Mouse (Mus musculus): ENCODE results near the gene Pttg1ip. TPM values are rescaled to one million over a fixed set of nuclear protein-coding genes. Genes with fewer than 3 reads are reported as not detected.
A peak's percentile ranks its signal among the peaks of the same experiment; 100 is the strongest.

Pttg1ip gene
- polyA plus RNA-seq, 1 experiment from 2014 or later: 71.8 TPM

GRCm38 (mm10) chr10:77589749-77590148, 8.2 kb downstream of the Pttg1ip start:
- Histone ChIP-seq H3K27ac (replicated peaks; ENCODE audit: low read depth, low read length) (no peak overlapping the region), H3K4me2 (ENCODE audit: low read length) (no peak overlapping the region), H3K36me3 (ENCODE audit: control insufficient read depth, insufficient read depth, low read length) (peaks cover 66% of the 10 kb centered on the region), H3K4me3 (replicated peaks; ENCODE audit: low read depth, low read length) (no peak overlapping the region), H3K27me3 (ENCODE audit: control insufficient read depth, insufficient read depth, low read length) (no peaks in the 10 kb centered on the region), H3K9ac (replicated peaks; ENCODE audit: low read length) (no peak overlapping the region), H3K4me1 (ENCODE audit: control insufficient read depth, insufficient read depth, low read length) (no peaks in the 10 kb centered on the region), H3K9me3 (ENCODE audit: control insufficient read depth, low read length) (no peaks in the 10 kb centered on the region)
- 79% methylated on average over 8 of the region's 8 CpGs for WGBS
- no peak for ATAC-seq (ENCODE audit: low FRiP score, low TSS enrichment)
- no peak for DNase-seq

DNA sequence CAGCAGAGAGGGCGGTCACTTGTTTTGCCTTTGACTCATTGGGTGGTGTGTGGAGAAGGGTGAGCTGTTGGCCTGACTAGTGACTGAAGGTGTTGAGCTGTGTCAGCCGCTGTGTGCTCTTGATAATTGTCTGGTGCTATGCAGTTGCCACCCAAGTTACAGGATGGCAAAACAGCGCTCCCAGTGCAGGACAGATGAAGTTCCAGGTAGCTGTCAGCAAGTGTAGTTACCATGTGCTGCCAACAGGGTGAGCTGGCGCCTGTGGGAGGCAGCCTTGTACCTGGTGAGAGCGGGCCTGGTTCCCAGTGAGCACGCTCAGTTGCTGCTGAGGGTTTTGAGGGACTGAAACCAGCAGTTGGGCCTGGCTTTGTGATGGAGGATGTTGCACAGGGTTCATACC, 9.3 kb downstream of the Pttg1ip start:
- no peak overlapping the region for H3K4me2 ChIP-seq (ENCODE audit: low read length)
- WGBS: 39% methylated on average over 6 of the region's 6 CpGs
- no peaks in the 10 kb centered on the region for H3K9me3 ChIP-seq (ENCODE audit: control insufficient read depth, low read length)
- H3K27me3 ChIP-seq (ENCODE audit: control insufficient read depth, insufficient read depth, low read length): no peaks in the 10 kb centered on the region
- H3K27ac ChIP-seq (replicated peaks; ENCODE audit: low read depth, low read length): no peak overlapping the region
- no peaks in the 10 kb centered on the region for H3K4me1 ChIP-seq (ENCODE audit: control insufficient read depth, insufficient read depth, low read length)
- peak; percentile 59 for DNase-seq
- H3K9ac ChIP-seq (replicated peaks; ENCODE audit: low read length): no peak overlapping the region
- ATAC-seq (ENCODE audit: low FRiP score, low TSS enrichment): peak; percentile 20; the same call in 1 of the 2 replicates
- H3K36me3 ChIP-seq (ENCODE audit: control insufficient read depth, insufficient read depth, low read length): peaks cover 77% of the 10 kb centered on the region
- H3K4me3 ChIP-seq (replicated peaks; ENCODE audit: low read depth, low read length): no peak overlapping the region

GRCm38 (mm10) chr10:77591546-77591945, 10.0 kb downstream of the Pttg1ip start:
- Histone ChIP-seq H3K36me3 (ENCODE audit: control insufficient read depth, insufficient read depth, low read length) (peaks cover 84% of the 10 kb centered on the region), H3K27me3 (ENCODE audit: control insufficient read depth, insufficient read depth, low read length) (no peaks in the 10 kb centered on the region), H3K4me1 (ENCODE audit: control insufficient read depth, insufficient read depth, low read length) (no peaks in the 10 kb centered on the region), H3K4me3 (replicated peaks; ENCODE audit: low read depth, low read length) (no peak overlapping the region), H3K27ac (replicated peaks; ENCODE audit: low read depth, low read length) (no peak overlapping the region), H3K4me2 (ENCODE audit: low read length) (no peak overlapping the region), H3K9me3 (ENCODE audit: control insufficient read depth, low read length) (no peaks in the 10 kb centered on the region), H3K9ac (replicated peaks; ENCODE audit: low read length) (no peak overlapping the region)
- no peak for ATAC-seq (ENCODE audit: low FRiP score, low TSS enrichment)
- WGBS: 85% methylated on average over 6 of the region's 6 CpGs
- DNase-seq: no peak

DNA sequence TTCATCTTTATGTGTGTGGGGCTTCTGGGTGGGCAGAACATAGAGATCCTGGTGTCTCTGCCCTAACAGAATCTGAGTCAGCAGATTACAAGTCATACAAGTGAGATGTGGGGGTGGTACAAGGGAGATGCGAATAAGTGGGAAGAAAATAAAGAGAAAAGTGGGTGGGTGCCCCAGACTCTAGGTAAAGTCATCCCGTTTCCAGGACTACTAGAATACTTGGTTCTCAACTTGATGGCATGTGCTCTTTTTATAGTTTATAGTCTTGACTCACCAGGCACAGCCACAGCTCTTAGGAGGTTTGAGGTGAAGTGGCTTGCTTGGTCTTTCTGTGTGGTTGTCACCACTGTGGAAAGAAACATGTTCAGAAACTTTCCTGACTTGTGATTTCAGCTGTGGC, 14.5 kb downstream of the Pttg1ip start:
- H3K4me1 ChIP-seq (ENCODE audit: control insufficient read depth, insufficient read depth, low read length): no peaks in the 10 kb centered on the region
- no peak overlapping the region for H3K4me2 ChIP-seq (ENCODE audit: low read length)
- peaks cover 82% of the 10 kb centered on the region for H3K36me3 ChIP-seq (ENCODE audit: control insufficient read depth, insufficient read depth, low read length)
- no peak overlapping the region for H3K4me3 ChIP-seq (replicated peaks; ENCODE audit: low read depth, low read length)
- H3K27me3 ChIP-seq (ENCODE audit: control insufficient read depth, insufficient read depth, low read length): no peaks in the 10 kb centered on the region
- DNase-seq (no peak), ATAC-seq (ENCODE audit: low FRiP score, low TSS enrichment) (no peak)
- H3K27ac ChIP-seq (replicated peaks; ENCODE audit: low read depth, low read length): no peak overlapping the region
- WGBS: 88% methylated on average over 2 of the region's 2 CpGs
- H3K9ac ChIP-seq (replicated peaks; ENCODE audit: low read length): no peak overlapping the region
- H3K9me3 ChIP-seq (ENCODE audit: control insufficient read depth, low read length): no peaks in the 10 kb centered on the region

GRCm38 (mm10) chr10:77603021-77603420, 21.5 kb downstream of the Pttg1ip start:
- no peaks in the 10 kb centered on the region for H3K9me3 ChIP-seq (ENCODE audit: control insufficient read depth, low read length)
- no peak overlapping the region for H3K4me3 ChIP-seq (replicated peaks; ENCODE audit: low read depth, low read length)
- H3K4me2 ChIP-seq (ENCODE audit: low read length): no peak overlapping the region
- 53% methylated on average over 4 of the region's 4 CpGs for WGBS
- H3K4me1 ChIP-seq (ENCODE audit: control insufficient read depth, insufficient read depth, low read length): peaks cover 12% of the 10 kb centered on the region
- DNase-seq (no peak), ATAC-seq (ENCODE audit: low FRiP score, low TSS enrichment) (no peak)
- H3K27ac ChIP-seq (replicated peaks; ENCODE audit: low read depth, low read length): no peak overlapping the region
- H3K36me3 ChIP-seq (ENCODE audit: control insufficient read depth, insufficient read depth, low read length): peaks cover 16% of the 10 kb centered on the region
- no peaks in the 10 kb centered on the region for H3K27me3 ChIP-seq (ENCODE audit: control insufficient read depth, insufficient read depth, low read length)
- no peak overlapping the region for H3K9ac ChIP-seq (replicated peaks; ENCODE audit: low read length)

DNA sequence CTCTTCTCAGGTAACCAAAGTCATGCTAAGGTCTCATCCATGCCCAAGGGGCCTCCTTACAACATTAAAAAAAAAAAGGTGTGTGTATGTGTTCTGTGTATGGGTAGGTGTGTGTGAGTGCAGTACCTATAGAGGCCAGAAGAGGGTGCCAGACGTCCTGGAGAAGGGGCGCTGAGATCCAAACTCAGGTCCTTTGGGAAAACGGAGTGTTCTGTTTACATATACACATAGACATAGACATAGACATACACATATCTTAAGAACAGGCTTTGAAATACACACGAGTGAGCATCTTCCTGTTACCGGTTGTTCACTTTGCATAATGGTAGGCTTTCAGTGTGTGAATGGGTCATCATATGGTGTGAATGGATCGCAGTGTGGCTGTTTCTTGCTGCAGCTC, 22.6 kb downstream of the Pttg1ip start:
- 92% methylated on average over 6 of the region's 6 CpGs for WGBS
- Histone ChIP-seq H3K27ac (replicated peaks; ENCODE audit: low read depth, low read length) (no peak overlapping the region), H3K4me1 (ENCODE audit: control insufficient read depth, insufficient read depth, low read length) (peaks cover 12% of the 10 kb centered on the region), H3K9me3 (ENCODE audit: control insufficient read depth, low read length) (no peaks in the 10 kb centered on the region), H3K9ac (replicated peaks; ENCODE audit: low read length) (no peak overlapping the region), H3K27me3 (ENCODE audit: control insufficient read depth, insufficient read depth, low read length) (no peaks in the 10 kb centered on the region), H3K36me3 (ENCODE audit: control insufficient read depth, insufficient read depth, low read length) (peaks cover 5% of the 10 kb centered on the region; the same call in 1 of the 2 replicates), H3K4me3 (replicated peaks; ENCODE audit: low read depth, low read length) (no peak overlapping the region), H3K4me2 (ENCODE audit: low read length) (no peak overlapping the region)
- ATAC-seq (ENCODE audit: low FRiP score, low TSS enrichment) (no peak), DNase-seq (no peak)

GRCm38 (mm10) chr10:77604958-77605357, 23.4 kb downstream of the Pttg1ip start:
- Histone ChIP-seq H3K36me3 (ENCODE audit: control insufficient read depth, insufficient read depth, low read length) (peaks cover 6% of the 10 kb centered on the region; the same call in 1 of the 2 replicates), H3K27me3 (ENCODE audit: control insufficient read depth, insufficient read depth, low read length) (no peaks in the 10 kb centered on the region), H3K9ac (replicated peaks; ENCODE audit: low read length) (no peak overlapping the region), H3K4me1 (ENCODE audit: control insufficient read depth, insufficient read depth, low read length) (peaks cover 12% of the 10 kb centered on the region), H3K4me2 (ENCODE audit: low read length) (no peak overlapping the region), H3K27ac (replicated peaks; ENCODE audit: low read depth, low read length) (no peak overlapping the region), H3K9me3 (ENCODE audit: control insufficient read depth, low read length) (no peaks in the 10 kb centered on the region), H3K4me3 (replicated peaks; ENCODE audit: low read depth, low read length) (no peak overlapping the region)
- ATAC-seq (ENCODE audit: low FRiP score, low TSS enrichment) (no peak), DNase-seq (no peak)
- 91% methylated on average over 5 of the region's 5 CpGs for WGBS

- peaks cover 12% of the 10 kb centered on the region for H3K4me1 ChIP-seq (ENCODE audit: control insufficient read depth, insufficient read depth, low read length)
- H3K27ac ChIP-seq (replicated peaks; ENCODE audit: low read depth, low read length): peak overlapping the region; percentile 95
- no peak for ATAC-seq (ENCODE audit: low FRiP score, low TSS enrichment)
- H3K4me2 ChIP-seq (ENCODE audit: low read length): peak overlapping the region; percentile 86
- H3K4me3 ChIP-seq (replicated peaks; ENCODE audit: low read depth, low read length): peak overlapping the region; percentile 71
- H3K9ac ChIP-seq (replicated peaks; ENCODE audit: low read length): no peak overlapping the region; the same call in 1 of the 2 replicates
- H3K36me3 ChIP-seq (ENCODE audit: control insufficient read depth, insufficient read depth, low read length): peaks cover 10% of the 10 kb centered on the region
- no peaks in the 10 kb centered on the region for H3K9me3 ChIP-seq (ENCODE audit: control insufficient read depth, low read length)
- peak; percentile 67 for DNase-seq
- WGBS: 17% methylated on average over 1 of the region's 1 CpGs
- no peaks in the 10 kb centered on the region for H3K27me3 ChIP-seq (ENCODE audit: control insufficient read depth, insufficient read depth, low read length)
Observed at GRCm38 (mm10) chr10:77605368-77605767, 23.8 kb downstream of the Pttg1ip start.

- ATAC-seq (ENCODE audit: low FRiP score, low TSS enrichment) (peak; percentile 87), DNase-seq (peak; percentile 93)
- Histone ChIP-seq H3K36me3 (ENCODE audit: control insufficient read depth, insufficient read depth, low read length) (peaks cover 18% of the 10 kb centered on the region), H3K4me2 (ENCODE audit: low read length) (peak within 1 kb of the TSS; percentile 86), H3K9me3 (ENCODE audit: control insufficient read depth, low read length) (no peaks in the 10 kb centered on the region), H3K9ac (replicated peaks; ENCODE audit: low read length) (peak within 1 kb of the TSS; percentile 75), H3K27me3 (ENCODE audit: control insufficient read depth, insufficient read depth, low read length) (no peaks in the 10 kb centered on the region), H3K4me3 (replicated peaks; ENCODE audit: low read depth, low read length) (peak within 1 kb of the TSS; percentile 71), H3K27ac (replicated peaks; ENCODE audit: low read depth, low read length) (peak within 1 kb of the TSS; percentile 95), H3K4me1 (ENCODE audit: control insufficient read depth, insufficient read depth, low read length) (peaks cover 12% of the 10 kb centered on the region)
- 1% methylated on average over 117 of the region's 119 CpGs for whole genome bisulfite sequencing
Observed at GRCm38 (mm10) chr10:77605908-77606826, 24.6 kb downstream of the Pttg1ip start, which contains the start of the genes Sumo3 and Gm49325. TSS of gene Sumo3 (plus strand) at chr10:77606097. TSS of gene Gm49325 (plus strand) at chr10:77606197.

All from midbrain, embryonic 14.5 days (tissue).